Mouse (Mus musculus) G1E (cell line): ENCODE measurements at regions not wholly inside any gene's neighbourhood (a gene's known extent, or its start where the extent isn't known, plus 50 kb on each side); places are given as distances from the start of the nearest gene placed in this dataset.

ENCODE experiments used
- CTCF ChIP-seq: IDR thresholded peaks from 2 replicates; pipeline ENCODE4 v1.5.1; 2012; ENCODE audit warnings: low read depth, low read length, inconsistent platforms, mixed read lengths
- GATA1 ChIP-seq: IDR thresholded peaks from 2 replicates; pipeline ENCODE4 v1.6.1; 2012; ENCODE audit warnings: borderline replicate concordance, low read length, inconsistent platforms, mixed read lengths

DNA sequence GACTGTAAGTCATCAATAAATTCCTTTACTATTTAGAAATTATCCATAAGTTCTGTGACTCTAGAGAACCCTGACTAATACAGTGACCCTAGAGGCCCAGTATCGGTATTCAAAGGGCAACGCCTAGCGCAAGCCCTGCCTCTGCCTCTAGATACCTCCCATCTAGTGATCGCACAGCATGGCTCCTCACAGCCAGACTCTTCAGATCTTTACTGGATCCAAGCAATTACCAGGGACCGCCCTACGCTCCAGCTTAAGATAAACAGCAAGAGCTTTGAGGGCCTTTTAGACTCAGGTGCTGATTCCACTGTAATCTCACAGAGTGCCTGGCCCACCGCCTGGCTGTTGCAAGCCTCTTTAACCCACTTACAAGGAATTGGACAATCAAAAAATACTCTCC is 115.0 kb upstream of the Mrpl21 start:
- TF ChIP-seq CTCF (no peak), GATA1 (no peak)
